Mouse (Mus musculus) erythroblast, embryonic 14.5 days (primary cell): ENCODE results near the gene Gcdh.

ENCODE experiments used
- GATA1 ChIP-seq: IDR thresholded peaks from 2 replicates; pipeline ENCODE4 v1.6.1; 2012; ENCODE audit warnings: low read length, inconsistent platforms, mixed read lengths
- TAL1 ChIP-seq: IDR thresholded peaks from 3 replicates; pipeline ENCODE4 v1.6.1; 2012; ENCODE audit warnings: low read length, inconsistent platforms, mixed read lengths

DNA sequence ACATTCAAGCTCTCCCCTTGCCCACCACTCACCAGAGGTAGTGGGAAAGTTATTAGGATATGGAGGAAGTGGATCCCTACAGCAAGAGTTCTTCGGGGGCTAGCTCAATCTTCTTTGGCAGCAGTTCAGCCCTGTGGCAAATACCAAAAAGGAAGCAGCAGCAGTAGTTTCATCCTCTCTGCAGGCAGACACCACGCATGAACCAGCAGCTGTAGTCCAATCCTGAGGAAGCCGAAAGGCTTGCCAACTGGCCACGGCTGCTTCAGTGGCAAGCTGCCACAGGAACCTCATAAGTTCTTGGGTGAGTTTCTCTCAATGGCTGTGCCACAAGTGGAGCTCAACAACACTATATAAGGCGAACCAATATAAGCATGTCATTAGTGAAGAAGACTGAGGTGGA lies 2.2 kb upstream of the Gcdh start:
- no peak for TF ChIP-seq GATA1
- no peak for TF ChIP-seq TAL1
